Mouse (Mus musculus) lung, adult 2 months (tissue): ENCODE measurements around the gene Vamp4.

Experiments
- CTCF ChIP-seq: fragments of 200-500 bp; IDR thresholded peaks from 2 replicates; pipeline ENCODE4 v1.5.1; 2011; ENCODE audit warnings: mild to moderate bottlenecking, low read length, control low read depth; ENCODE audit not compliant: insufficient read depth
- POLR2A ChIP-seq: fragments of 200-500 bp; IDR thresholded peaks from 2 replicates; pipeline ENCODE4 v1.6.1; 2011; ENCODE audit warnings: low read depth, mild to moderate bottlenecking, control low read depth, low read length, borderline replicate concordance; ENCODE audit errors: extremely low read depth

DNA sequence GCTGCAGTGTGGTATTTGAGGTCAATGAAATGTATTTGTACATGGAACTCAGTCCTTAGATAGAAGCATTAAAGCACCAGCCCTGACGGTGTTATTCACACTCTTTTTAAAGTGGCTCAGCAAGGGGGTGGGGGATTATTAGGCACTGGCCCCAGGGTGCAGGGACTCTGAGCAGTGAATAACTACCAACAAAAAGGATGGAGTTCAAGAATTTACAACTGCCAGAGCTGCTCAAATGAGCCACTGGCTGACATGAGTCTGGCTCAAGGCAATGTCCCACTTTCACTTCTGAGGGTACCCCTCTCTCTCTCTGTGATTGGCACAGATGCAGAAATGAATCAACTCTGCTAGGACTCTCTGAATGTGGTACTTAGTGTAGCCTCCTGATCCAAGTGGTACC lies 37.8 kb downstream of the Vamp4 start:
- no peak for TF ChIP-seq CTCF
- no peak for TF ChIP-seq POLR2A
